Mouse (Mus musculus) urinary bladder, postnatal 10 days (tissue): ENCODE results near the gene Vldlr.

Experiments
- DNase-seq: peaks from one replicate; pipeline ENCODE4 v3.0.0; 2022; ENCODE audit warnings: low spot score

Vldlr gene

GRCm38 (mm10) chr19:27216318-27216717, at the start of gene Vldlr:
Gene Vldlr (plus strand): TSS chr19:27216484.
- DNase-seq, result no peak

GRCm38 (mm10) chr19:27167601-27168319, 48.5 kb upstream of the Vldlr start:
- DNase-seq, result no peak

- no peak for DNase-seq
Measured at GRCm38 (mm10) chr19:27173836-27174235, 42.4 kb upstream of the Vldlr start.

- DNase-seq, result no peak
Measured at GRCm38 (mm10) chr19:27175617-27176016, 40.7 kb upstream of the Vldlr start.

- no peak for DNase-seq
Measured at GRCm38 (mm10) chr19:27176558-27176957, 39.7 kb upstream of the Vldlr start.

GRCm38 (mm10) chr19:27178195-27178807, 38.0 kb upstream of the Vldlr start:
- no peak for DNase-seq

- no peak for DNase-seq
Measured at GRCm38 (mm10) chr19:27180351-27181122, 35.7 kb upstream of the Vldlr start.

- DNase-seq, result no peak
Measured at GRCm38 (mm10) chr19:27183511-27183910, 32.8 kb upstream of the Vldlr start.

- no peak for DNase-seq
Measured at GRCm38 (mm10) chr19:27203711-27204238, 12.5 kb upstream of the Vldlr start.

- DNase-seq, result no peak
Measured at GRCm38 (mm10) chr19:27210991-27211390, 5.3 kb upstream of the Vldlr start.

GRCm38 (mm10) chr19:27215596-27215995, 688 bp upstream of the Vldlr start:
- no peak for DNase-seq

GRCm38 (mm10) chr19:27216767-27217403, 601 bp downstream of the Vldlr start:
- DNase-seq, result no peak

GRCm38 (mm10) chr19:27217404-27217940, 1.2 kb downstream of the Vldlr start:
- DNase-seq, result no peak

- DNase-seq, result no peak
Measured at GRCm38 (mm10) chr19:27217941-27218411, 1.7 kb downstream of the Vldlr start.

GRCm38 (mm10) chr19:27218561-27219262, 2.4 kb downstream of the Vldlr start:
- no peak for DNase-seq

GRCm38 (mm10) chr19:27219586-27219985, 3.3 kb downstream of the Vldlr start:
- no peak for DNase-seq

- no peak for DNase-seq
Measured at GRCm38 (mm10) chr19:27223046-27223445, 6.8 kb downstream of the Vldlr start.

- DNase-seq, result no peak
Measured at GRCm38 (mm10) chr19:27224356-27224755, 8.1 kb downstream of the Vldlr start.

GRCm38 (mm10) chr19:27226626-27227025, 10.3 kb downstream of the Vldlr start:
- no peak for DNase-seq

- DNase-seq, result no peak
Measured at GRCm38 (mm10) chr19:27227131-27227530, 10.8 kb downstream of the Vldlr start.

- no peak for DNase-seq
Measured at GRCm38 (mm10) chr19:27228254-27228653, 12.0 kb downstream of the Vldlr start.
